Mouse (Mus musculus) heart, adult 2 months (tissue): ENCODE measurements around the gene Rbbp6.

Experiments
- CTCF ChIP-seq: fragments of 200-600 bp; IDR thresholded peaks from 2 replicates; pipeline ENCODE4 v1.8.1; 2022; ENCODE audit warnings: antibody characterized with exemption, mild to moderate bottlenecking, moderate library complexity
- EP300 ChIP-seq: fragments of 200-500 bp; IDR thresholded peaks from 2 replicates; pipeline ENCODE4 v1.6.1; 2011; ENCODE audit warnings: low read depth, low read length, control low read depth; ENCODE audit not compliant: insufficient read depth
- POLR2A ChIP-seq: fragments of 200-500 bp; IDR thresholded peaks from 2 replicates; pipeline ENCODE4 v1.6.1; 2011; ENCODE audit warnings: mild to moderate bottlenecking, low read depth, low read length, control low read depth; ENCODE audit not compliant: insufficient read depth

GRCm38 (mm10) chr7:123006251-123006650 is 40.8 kb downstream of the Rbbp6 start:
- TF ChIP-seq EP300: no peak
- TF ChIP-seq POLR2A: no peak
- no peak for TF ChIP-seq CTCF
